Mouse (Mus musculus) gastrocnemius, adult 2 months (tissue): Measurements from ENCODE around the gene Pdxk. TPM values are rescaled to one million over a fixed set of nuclear protein-coding genes. Genes with fewer than 3 reads are reported as not detected.

Source experiments
- DNase-seq: peaks from one replicate; pipeline ENCODE4 v3.0.0; 2022
- H3K27ac ChIP-seq: fragments of 200-600 bp; 2 replicates; pipeline ENCODE4 v1.8.1; 2022; ENCODE audit warnings: mild to moderate bottlenecking
- H3K4me3 ChIP-seq: fragments of 200-600 bp; 2 replicates; pipeline ENCODE4 v1.8.1; 2022; ENCODE audit warnings: mild to moderate bottlenecking, moderate library complexity
- CTCF ChIP-seq: fragments of 200-600 bp; IDR thresholded peaks from 2 replicates; pipeline ENCODE4 v1.8.1; 2022; ENCODE audit warnings: antibody characterized with exemption, mild to moderate bottlenecking, moderate library complexity
- intact Hi-C: fragments of 180-260 bp; cut with DNase I; formaldehyde crosslinking; loops from one replicate; pipeline ENCODE4 v1.15.1; 2025
- microRNA-seq: library from miRNA; unstranded; fragments of <30 nt; microRNA quantifications from one replicate; pipeline ENCODE4 v1.2.0, GENCODE M21; 2021
- total RNA-seq, 2 experiments: library from RNA; stranded (reverse); gene quantifications; 2 replicates each; pipeline ENCODE4 v1.2.3; 2021

Gene Pdxk
- total RNA-seq, 2 experiments from 2014 or later: 5.1 to 10.4 TPM

DNA sequence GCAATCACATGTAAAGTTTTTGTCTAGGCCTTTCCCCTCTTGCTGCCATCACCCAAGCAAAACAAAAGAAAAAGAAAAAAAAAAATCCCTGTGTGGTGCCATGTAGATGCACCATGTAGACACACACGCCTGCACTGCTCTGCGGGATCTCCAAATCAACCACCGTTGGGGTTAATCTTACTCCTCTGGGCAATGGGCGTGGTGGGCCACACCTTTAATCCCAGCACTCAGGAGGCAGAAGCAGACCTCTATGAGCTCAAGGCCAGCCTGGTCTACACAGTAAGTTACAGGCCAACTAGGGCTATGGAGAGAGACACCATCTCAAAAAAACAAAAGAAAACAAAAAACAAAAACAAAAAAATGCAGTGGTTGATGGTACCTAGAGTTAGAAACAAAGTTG, 57.6 kb downstream of the Pdxk start:
- intact Hi-C loops: no loop called here
- Histone ChIP-seq H3K4me3 (no peak overlapping the region), H3K27ac (no peak overlapping the region)
- TF ChIP-seq CTCF: no peak
- no peak for DNase-seq

DNA sequence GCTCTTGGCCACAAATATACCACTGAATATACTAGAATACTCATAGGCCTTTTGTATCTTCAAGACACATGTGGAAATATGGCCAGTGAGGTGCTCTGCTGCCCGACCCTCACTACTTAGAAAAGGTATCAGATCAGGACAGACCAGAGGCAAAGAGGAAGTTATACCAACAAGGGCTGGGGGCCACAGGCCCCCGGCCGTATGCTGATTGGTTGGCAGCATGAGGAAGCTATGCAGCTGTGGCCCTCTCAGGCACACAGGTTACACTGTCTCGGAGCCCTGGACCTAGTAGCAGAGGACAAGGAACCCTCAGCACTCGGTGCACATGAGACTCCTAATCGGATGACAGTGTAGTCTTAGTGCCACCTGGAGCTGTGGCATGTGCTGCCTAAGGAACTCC, 58.6 kb downstream of the Pdxk start:
- intact Hi-C loops: no loop called here
- no peak for TF ChIP-seq CTCF
- no peak overlapping the region for H3K4me3 ChIP-seq

DNA sequence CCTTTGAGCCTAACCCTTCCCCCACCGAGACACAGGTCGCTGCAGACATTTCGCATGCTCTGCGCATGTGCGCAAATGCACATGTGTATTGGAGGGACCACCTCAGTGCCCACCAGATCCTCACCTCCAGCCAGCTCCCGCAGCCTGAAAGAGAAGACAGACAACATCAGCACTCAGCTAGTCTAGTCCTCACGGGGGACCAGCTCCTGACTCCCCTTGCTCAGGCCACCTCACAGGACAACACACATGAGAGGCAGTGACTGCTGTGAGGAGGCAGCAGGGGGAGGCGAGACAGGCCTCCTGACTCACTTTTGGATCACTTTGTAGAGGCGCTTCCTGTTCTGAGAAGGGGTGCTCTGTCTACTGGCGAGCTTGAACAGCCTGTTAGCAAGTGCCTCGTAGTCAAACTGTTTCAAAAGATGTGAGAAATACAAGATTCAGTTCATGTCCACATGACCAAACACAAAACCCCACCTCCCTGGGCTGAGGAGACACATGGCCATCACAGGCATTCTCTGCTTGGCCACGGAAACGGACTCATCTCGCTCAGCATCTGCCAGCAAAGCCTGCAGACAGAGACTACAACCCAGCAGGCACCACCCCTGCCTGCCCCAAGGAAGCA, 62.4 kb downstream of the Pdxk start:
- intact Hi-C loops: no loop called here
- Histone ChIP-seq H3K27ac (no peak overlapping the region), H3K4me3 (no peak overlapping the region)
- no peak for DNase-seq
- no peak for TF ChIP-seq CTCF

More for the DNA sequence above, 58.6 kb downstream of the Pdxk start:
- no peak overlapping the region for H3K27ac ChIP-seq
- DNase-seq: no peak

DNA sequence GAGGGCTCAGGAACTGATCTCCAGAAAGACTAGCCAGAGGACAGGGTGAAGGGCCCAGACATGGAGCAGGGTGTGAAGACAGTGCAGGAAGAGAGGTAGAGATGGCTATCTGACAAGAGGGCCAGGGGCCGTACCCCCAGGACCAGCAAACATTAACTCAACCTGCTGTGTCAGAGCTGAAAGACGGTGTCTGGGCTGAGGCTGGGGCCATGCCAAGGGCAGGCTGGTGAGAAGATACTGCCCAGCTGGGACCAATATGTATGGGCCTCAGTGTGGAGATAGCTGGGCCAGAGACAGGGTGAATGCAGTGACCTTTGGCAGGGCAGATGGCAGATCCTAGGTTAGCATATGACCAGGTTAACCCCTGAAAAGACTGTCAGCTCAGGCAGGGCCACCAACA, 63.6 kb downstream of the Pdxk start:
- intact Hi-C loops: no loop called here
- Histone ChIP-seq H3K27ac (no peak overlapping the region), H3K4me3 (no peak overlapping the region)
- DNase-seq: no peak
- no peak for TF ChIP-seq CTCF

DNA sequence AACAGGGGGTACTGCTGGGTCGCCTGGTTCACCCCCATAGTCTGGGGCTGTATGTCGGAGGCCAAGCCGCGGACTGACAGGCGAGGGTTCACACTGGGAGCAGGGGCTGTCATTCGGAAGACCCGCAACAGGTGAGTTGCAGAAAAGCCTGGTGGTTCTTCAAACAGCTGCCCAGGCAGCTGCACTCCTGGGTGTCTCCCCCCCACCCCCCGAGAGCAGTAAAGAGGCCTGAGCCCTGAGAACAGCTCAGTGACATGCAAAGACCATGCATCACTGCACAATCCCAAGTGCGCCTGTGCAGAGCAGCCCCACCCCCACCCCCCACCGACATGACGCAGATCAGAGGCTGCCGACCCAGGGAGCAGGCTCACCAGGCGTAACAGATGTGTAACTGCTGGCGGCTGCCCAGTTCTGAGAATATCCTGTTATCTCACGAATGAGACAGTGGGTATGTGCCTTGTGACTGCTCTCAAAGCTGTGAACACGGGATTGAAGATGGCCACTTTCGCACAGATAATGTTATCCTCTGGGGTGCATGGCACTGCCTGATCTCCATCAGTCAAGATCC, 65.6 kb downstream of the Pdxk start:
- Histone ChIP-seq H3K27ac (no peak overlapping the region), H3K4me3 (no peak overlapping the region)
- intact Hi-C loops: loop anchor here (10.0 kb wide), 1 partner anchor 214 kb away; the partner anchor contains the start of gene Pwp2
- TF ChIP-seq CTCF: no peak
- no peak for DNase-seq

DNA sequence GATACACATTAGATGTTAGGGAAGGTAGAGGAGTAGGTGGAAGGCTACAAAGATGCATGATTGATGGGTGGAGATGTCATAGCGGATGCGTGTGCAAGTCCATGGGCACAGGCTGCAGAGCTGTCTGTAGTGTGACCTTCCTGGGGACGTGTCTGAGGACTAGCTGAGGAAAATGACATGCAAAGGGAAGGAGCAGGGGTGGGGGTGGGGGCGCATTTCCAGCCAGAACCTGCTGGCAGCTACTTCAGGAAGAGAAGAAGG, 68.2 kb downstream of the Pdxk start:
- H3K27ac ChIP-seq: no peak overlapping the region
- TF ChIP-seq CTCF: no peak
- intact Hi-C loops: loop anchor here (10.0 kb wide), 1 partner anchor 212 kb away; the partner anchor contains the start of gene Pwp2
- no peak overlapping the region for H3K4me3 ChIP-seq
- no peak for DNase-seq

DNA sequence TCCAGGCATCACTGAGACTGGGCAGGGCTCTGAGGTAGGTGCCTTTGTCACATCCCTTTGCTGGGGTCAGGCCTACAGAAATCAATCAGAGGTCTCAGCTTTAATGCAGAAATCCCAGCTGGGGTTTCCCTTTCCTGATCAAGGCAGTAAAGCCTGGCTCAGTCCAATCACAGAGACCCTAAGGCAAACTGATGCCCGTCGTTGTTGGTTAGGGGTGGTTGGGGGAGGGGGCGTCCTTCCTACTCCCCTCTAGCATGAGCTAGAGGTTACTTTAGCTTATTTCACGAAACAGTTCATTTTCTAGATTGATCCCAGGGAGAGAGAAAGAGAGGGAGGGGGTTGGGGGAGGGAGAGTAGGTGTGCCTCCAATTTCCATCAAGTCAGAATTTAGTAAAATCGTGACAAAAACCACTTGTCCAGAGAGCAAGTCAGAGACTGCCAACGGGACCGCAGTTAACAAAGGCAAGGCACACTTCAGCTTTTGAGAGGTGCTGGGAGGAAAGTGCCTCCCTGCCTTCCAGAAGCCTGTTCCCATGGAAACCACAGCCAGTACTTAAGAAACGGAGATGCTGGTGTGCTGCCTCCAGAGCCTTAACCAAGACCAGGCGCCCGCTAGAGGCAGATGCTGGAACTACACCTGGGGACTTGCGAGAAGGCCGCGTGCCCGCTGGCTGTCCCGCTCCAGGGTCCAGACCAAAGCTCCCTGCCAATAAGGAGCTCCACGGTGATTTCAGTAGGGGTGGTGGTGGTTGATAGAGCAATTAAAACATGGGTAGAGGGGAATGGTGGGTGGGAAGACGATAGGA, 68.8 kb downstream of the Pdxk start:
- peak; percentile 98 for TF ChIP-seq CTCF
- intact Hi-C loops: loop anchor here (10.0 kb wide), 1 partner anchor 211 kb away; the partner anchor contains the start of gene Pwp2
- H3K4me3 ChIP-seq: no peak overlapping the region

DNA sequence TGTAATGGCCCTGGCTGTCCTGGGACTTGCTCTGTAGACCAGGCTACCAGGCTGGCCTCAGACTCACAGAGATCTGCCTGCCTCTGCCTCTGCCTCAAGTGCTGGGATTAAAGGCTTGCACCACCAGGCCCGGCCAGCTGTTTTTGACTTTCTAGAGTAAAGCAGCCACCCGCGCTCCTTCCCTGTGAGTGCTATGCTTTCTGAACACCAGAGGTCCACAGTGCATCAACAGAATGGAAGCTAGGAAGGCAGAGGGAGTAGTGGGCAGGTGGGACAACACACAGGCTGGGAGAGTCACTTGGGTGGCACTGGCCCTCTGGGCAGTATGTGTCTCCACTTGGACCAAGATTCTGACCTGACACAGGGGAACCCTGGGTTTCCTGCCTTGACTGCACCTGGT, 69.4 kb downstream of the Pdxk start:
- H3K4me3 ChIP-seq: no peak overlapping the region
- DNase-seq: no peak
- intact Hi-C loops: loop anchor here (10.0 kb wide), 1 partner anchor 211 kb away; the partner anchor contains the start of gene Pwp2
- no peak for TF ChIP-seq CTCF
- no peak overlapping the region for H3K27ac ChIP-seq

More for the DNA sequence above, 68.8 kb downstream of the Pdxk start:
- peak; percentile 94 for DNase-seq
- H3K27ac ChIP-seq: no peak overlapping the region

DNA sequence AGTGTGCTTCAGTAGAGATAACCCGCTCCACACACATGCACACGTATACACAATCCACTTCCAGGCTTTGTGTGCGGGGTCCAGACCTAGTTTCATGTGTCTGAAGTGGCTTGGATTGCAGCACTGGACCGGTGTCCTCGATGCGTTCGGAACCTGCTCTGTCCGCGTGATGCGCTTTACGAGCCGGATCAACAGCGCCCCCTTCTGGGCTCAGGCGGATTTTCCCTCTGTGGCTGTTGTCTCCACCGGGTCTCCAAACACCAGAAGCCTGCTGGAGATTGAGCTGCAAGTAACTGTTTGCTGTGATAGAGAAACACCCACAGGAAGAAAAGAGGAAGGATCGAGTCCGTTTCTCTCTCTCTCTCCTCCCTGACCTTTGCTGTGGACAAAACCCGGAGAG, 72.7 kb downstream of the Pdxk start:
- no peak overlapping the region for H3K4me3 ChIP-seq
- no peak overlapping the region for H3K27ac ChIP-seq
- peak; percentile 94 for TF ChIP-seq CTCF
- intact Hi-C loops: loop anchor here (1.0 to 10.0 kb wide), 3 partner anchors 40 to 207 kb away; partner anchors contain the start of genes Agpat3 and Pwp2
- DNase-seq: peak; percentile 86

DNA sequence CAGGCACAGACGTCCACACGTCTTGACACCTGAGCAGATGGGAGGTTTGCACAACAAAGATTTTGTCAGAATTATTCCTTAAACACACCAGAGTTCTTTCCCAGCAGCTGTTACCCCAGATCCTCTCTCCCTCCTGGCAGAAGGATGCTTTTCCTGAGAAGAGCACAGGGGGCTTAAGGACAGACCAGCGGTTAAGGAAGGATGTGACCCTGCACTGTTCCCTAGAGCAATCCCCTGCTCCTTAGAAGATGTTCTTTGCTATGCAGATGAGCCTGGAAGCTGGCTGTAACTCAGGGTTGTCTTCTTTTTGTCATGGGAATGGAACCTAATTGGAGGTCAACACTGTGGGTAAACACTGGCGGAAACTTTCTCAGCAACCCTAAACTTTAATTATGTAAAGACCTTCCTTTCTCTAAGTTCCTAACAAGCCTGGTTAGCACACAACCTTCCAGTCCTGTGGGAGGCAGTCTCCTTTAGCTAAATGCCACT, 73.7 kb downstream of the Pdxk start:
- TF ChIP-seq CTCF: no peak
- no peak for DNase-seq
- intact Hi-C loops: loop anchor here (2.0 to 10.0 kb wide), 3 partner anchors 39 to 206 kb away; partner anchors contain the start of genes Agpat3 and Pwp2

DNA sequence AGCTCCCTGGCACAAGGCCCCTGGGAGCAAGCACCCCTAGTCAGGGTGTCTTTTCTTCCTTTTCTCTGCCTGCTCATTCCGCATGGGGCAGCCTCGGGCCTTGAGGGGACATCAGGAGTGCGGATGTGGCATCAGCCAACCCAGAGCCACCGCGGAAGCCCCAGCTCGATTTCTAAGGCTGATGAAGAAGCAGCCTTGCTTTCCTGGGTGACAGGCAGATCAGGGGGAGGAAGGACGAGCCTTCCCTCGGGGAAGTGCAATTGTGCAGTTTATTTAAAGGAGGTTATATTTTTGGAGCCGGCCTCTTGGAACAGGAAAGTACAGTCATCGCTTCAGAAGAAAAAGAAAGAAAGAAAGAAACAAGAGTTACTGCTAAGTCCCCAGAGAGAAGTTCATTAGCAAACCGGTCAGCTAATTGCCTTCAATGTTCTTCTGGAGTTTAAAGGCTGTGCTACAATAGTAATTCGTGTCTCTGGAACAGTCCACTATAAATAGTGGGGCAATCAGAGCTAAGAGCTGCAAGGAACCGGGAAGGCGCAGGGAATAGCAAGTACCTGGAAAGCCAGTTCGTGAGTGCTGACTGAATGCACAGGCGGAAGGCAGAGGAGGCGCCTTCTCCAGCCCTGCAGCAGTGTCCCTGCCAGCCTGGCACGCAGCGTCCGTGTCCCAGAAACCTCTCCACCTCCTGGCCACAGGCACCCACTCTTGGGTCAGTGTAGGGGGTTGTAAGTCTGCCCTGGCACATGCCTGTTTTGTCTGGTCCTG, 76.4 kb downstream of the Pdxk start:
- peak overlapping the region; percentile 48 for H3K4me3 ChIP-seq
- peak; percentile 66 for DNase-seq
- TF ChIP-seq CTCF: no peak
- H3K27ac ChIP-seq: peak overlapping the region; percentile 54
- intact Hi-C loops: no loop called here

More for the DNA sequence above, 73.7 kb downstream of the Pdxk start:
- Histone ChIP-seq H3K27ac (no peak overlapping the region), H3K4me3 (no peak overlapping the region)

Small RNAs within 50 kb of the gene (microRNA-seq; reads per million reads assigned to microRNA genes)
- not detected for gene Mir6410
- not detected for gene Mir6907
- gene Mir6908: not detected

Other genes starting within 250 kb of the Pdxk start
- 10 to 100 TPM; 37.9 to 40.1 TPM for gene Trappc10, start 220.3 kb downstream of the Pdxk start, total RNA-seq
- gene Agpat3, start 112.5 kb downstream of the Pdxk start, total RNA-seq: 100 to 1,000 TPM; 108 to 135 TPM
- 10 to 100 TPM; 63.5 to 66.4 TPM for gene Rrp1, start 51.9 kb downstream of the Pdxk start, total RNA-seq
- 10 to 100 TPM; 11.9 to 15.3 TPM for gene Cstb, start 39.3 kb downstream of the Pdxk start, total RNA-seq
- gene Olfr1358, start 52.5 kb upstream of the Pdxk start, total RNA-seq: not detected
- 10 to 100 TPM in 1 of 2 experiments, 1 to 10 TPM in 1; 9.0 to 17.9 TPM for gene Ilvbl, start 109.4 kb upstream of the Pdxk start, total RNA-seq
- 1 to 10 TPM; 3.0 to 5.1 TPM for gene Syde1, start 127.0 kb upstream of the Pdxk start, total RNA-seq
- gene Olfr1357, start 153.1 kb upstream of the Pdxk start, total RNA-seq: not detected